Mouse (Mus musculus): Measurements from ENCODE around the gene Stab1.

- TF ChIP-seq CTCF (IDR thresholded peaks at IDR 0.05; ENCODE audit: low read depth) (no peak), EP300 (IDR thresholded peaks at IDR 0.05; ENCODE audit: low read depth) (no peak)
Measured at GRCm38 (mm10) chr14:31126826-31127225, 41.6 kb downstream of the Stab1 start.

Data from heart, postnatal 0 days (tissue).